17 mouse cellular contexts compared by ENCODE assay signal in the genomic region with DNA sequence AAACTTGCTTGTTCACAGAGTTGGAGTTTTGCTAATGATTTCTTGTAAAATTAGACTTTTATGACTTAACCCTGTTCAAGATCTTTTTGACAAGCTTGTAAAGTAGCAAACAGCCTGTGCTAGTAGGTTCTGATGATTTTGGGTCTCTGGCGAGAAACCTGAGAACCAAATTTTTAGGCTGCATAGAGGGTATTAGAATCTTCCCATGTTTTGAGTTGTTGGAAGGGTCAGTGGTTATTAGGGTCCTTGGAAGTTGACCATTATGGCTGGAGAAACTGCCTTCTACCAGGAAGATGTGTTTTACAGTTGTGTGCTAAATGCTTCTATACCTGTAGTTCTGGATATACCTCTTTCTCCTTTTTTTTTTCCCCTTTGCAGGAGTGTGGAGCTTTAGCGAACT. TPM values are rescaled to one million over a fixed set of nuclear protein-coding genes. Genes with fewer than 3 reads are reported as not detected.
DNase-seq lines count a peak whose midpoint lies in the region; ATAC-seq and TF ChIP-seq lines count a peak whose summit lies in the region.
"Had no signal": no experiment of that assay in that cellular context is flagged by ENCODE, and none has a peak within 500 bp of the region (broad histone marks: within the 10 kb centered on the region; RNA-seq: fewer than 3 reads in every experiment).

No protein-coding gene starts in this region.

- no peak for TF ChIP-seq POLR2A in limb, embryonic 14.5 days (IDR thresholded peaks at IDR 0.05; ENCODE audit: borderline replicate concordance, extremely low read depth, insufficient read depth, insufficient read length)

- peak overlapping the region; percentile 99 for H3K27ac ChIP-seq in forebrain, embryonic 10.5 days
- no peak overlapping the region for H3K27ac ChIP-seq in forebrain, embryonic 16.5 days (ENCODE audit: low read length)
- H3K27ac ChIP-seq in hindbrain, embryonic 11.5 days (ENCODE audit: low read depth, low read length): no peak overlapping the region
- H3K27ac ChIP-seq in hindbrain, embryonic 14.5 days: no peak overlapping the region
- H3K27ac ChIP-seq in midbrain, embryonic 13.5 days: no peak overlapping the region
- H3K27ac ChIP-seq in midbrain, embryonic 16.5 days (ENCODE audit: low read length): no peak overlapping the region
- no peak overlapping the region for H3K27ac ChIP-seq in limb, embryonic 14.5 days (replicated peaks; ENCODE audit: low read depth, low read length)
- H3K27ac ChIP-seq: liver, embryonic 12.5 days had no signal

- H3K4me1 ChIP-seq in forebrain, embryonic 10.5 days: peaks cover 90% of the 10 kb centered on the region
- H3K4me1 ChIP-seq in forebrain, embryonic 16.5 days (replicated peaks; ENCODE audit: control insufficient read depth, insufficient read depth, low read length): peaks cover 16% of the 10 kb centered on the region
- peaks cover 6% of the 10 kb centered on the region for H3K4me1 ChIP-seq in hindbrain, embryonic 11.5 days (replicated peaks; ENCODE audit: control insufficient read depth, insufficient read depth, low read length)
- peaks cover 21% of the 10 kb centered on the region for H3K4me1 ChIP-seq in hindbrain, embryonic 14.5 days (replicated peaks; ENCODE audit: control insufficient read depth, insufficient read depth, low read length)
- peaks cover 26% of the 10 kb centered on the region for H3K4me1 ChIP-seq in midbrain, embryonic 13.5 days (replicated peaks)
- H3K4me1 ChIP-seq in midbrain, embryonic 16.5 days (ENCODE audit: control insufficient read depth, insufficient read depth, low read length): peaks cover 20% of the 10 kb centered on the region
- H3K4me1 ChIP-seq in limb, embryonic 14.5 days (ENCODE audit: control insufficient read depth, insufficient read depth, low read length): peaks cover 15% of the 10 kb centered on the region

- no peak overlapping the region for H3K9ac ChIP-seq in forebrain, embryonic 16.5 days (replicated peaks; ENCODE audit: low read depth, low read length)
- H3K9ac ChIP-seq in hindbrain, embryonic 11.5 days (ENCODE audit: low read depth, low read length): no peak overlapping the region
- H3K9ac ChIP-seq in hindbrain, embryonic 14.5 days: no peak overlapping the region
- H3K9ac ChIP-seq in midbrain, embryonic 13.5 days (replicated peaks): no peak overlapping the region
- H3K9ac ChIP-seq in midbrain, embryonic 16.5 days (ENCODE audit: low read depth, low read length): no peak overlapping the region
- no peak overlapping the region for H3K9ac ChIP-seq in limb, embryonic 14.5 days (ENCODE audit: low read depth, low read length, severe bottlenecking)
- H3K9ac ChIP-seq: liver, embryonic 12.5 days; lung, embryonic 14.5 days had no signal

- peaks cover 26% of the 10 kb centered on the region for H3K36me3 ChIP-seq in forebrain, embryonic 10.5 days (replicated peaks)
- no peaks in the 10 kb centered on the region for H3K36me3 ChIP-seq in forebrain, embryonic 16.5 days (ENCODE audit: control insufficient read depth, insufficient read depth)
- H3K36me3 ChIP-seq in hindbrain, embryonic 11.5 days (ENCODE audit: control insufficient read depth, insufficient read depth, low read length): no peaks in the 10 kb centered on the region
- no peaks in the 10 kb centered on the region for H3K36me3 ChIP-seq in hindbrain, embryonic 14.5 days (replicated peaks; ENCODE audit: control insufficient read depth, insufficient read depth)
- H3K36me3 ChIP-seq in midbrain, embryonic 13.5 days: no peaks in the 10 kb centered on the region
- no peaks in the 10 kb centered on the region for H3K36me3 ChIP-seq in midbrain, embryonic 16.5 days (ENCODE audit: control insufficient read depth, insufficient read depth, low read length)
- H3K36me3 ChIP-seq in limb, embryonic 14.5 days (ENCODE audit: control insufficient read depth, insufficient read depth, low read length): no peaks in the 10 kb centered on the region
- H3K36me3 ChIP-seq: liver, embryonic 12.5 days had no signal

- ATAC-seq in forebrain, embryonic 16.5 days: no peak
- no peak for ATAC-seq in hindbrain, embryonic 11.5 days (ENCODE audit: low FRiP score)
- no peak for ATAC-seq in hindbrain, embryonic 14.5 days (ENCODE audit: low FRiP score)
- ATAC-seq in midbrain, embryonic 13.5 days: no peak
- no peak for ATAC-seq in midbrain, embryonic 16.5 days
- no peak for ATAC-seq in limb, embryonic 14.5 days (ENCODE audit: low FRiP score, low read depth)
- ATAC-seq: intestine, postnatal 0 days; liver, embryonic 12.5 days had no signal

- peak overlapping the region; percentile 97 for H3K4me3 ChIP-seq in forebrain, embryonic 10.5 days
- H3K4me3 ChIP-seq in forebrain, embryonic 16.5 days (replicated peaks; ENCODE audit: low read length): no peak overlapping the region
- no peak overlapping the region for H3K4me3 ChIP-seq in hindbrain, embryonic 11.5 days (ENCODE audit: low read depth, low read length)
- no peak overlapping the region for H3K4me3 ChIP-seq in hindbrain, embryonic 14.5 days (replicated peaks; ENCODE audit: low read length)
- H3K4me3 ChIP-seq in midbrain, embryonic 13.5 days (replicated peaks): no peak overlapping the region
- no peak overlapping the region for H3K4me3 ChIP-seq in midbrain, embryonic 16.5 days (ENCODE audit: low read depth, low read length)
- H3K4me3 ChIP-seq in limb, embryonic 14.5 days (replicated peaks; ENCODE audit: low read length): no peak overlapping the region
- H3K4me3 ChIP-seq: erythroblast, embryonic 14.5 days; liver, embryonic 12.5 days had no signal

- no peaks in the 10 kb centered on the region for H3K9me3 ChIP-seq in forebrain, embryonic 10.5 days
- H3K9me3 ChIP-seq in forebrain, embryonic 16.5 days (ENCODE audit: control insufficient read depth, low read length): no peaks in the 10 kb centered on the region
- no peaks in the 10 kb centered on the region for H3K9me3 ChIP-seq in hindbrain, embryonic 11.5 days (ENCODE audit: control insufficient read depth, low read length)
- H3K9me3 ChIP-seq in hindbrain, embryonic 14.5 days (ENCODE audit: control insufficient read depth, low read length): no peaks in the 10 kb centered on the region
- no peaks in the 10 kb centered on the region for H3K9me3 ChIP-seq in midbrain, embryonic 13.5 days
- no peaks in the 10 kb centered on the region for H3K9me3 ChIP-seq in midbrain, embryonic 16.5 days (replicated peaks; ENCODE audit: control insufficient read depth, low read length, poor library complexity, severe bottlenecking)
- H3K9me3 ChIP-seq in limb, embryonic 14.5 days (ENCODE audit: control insufficient read depth, low read length): no peaks in the 10 kb centered on the region
- H3K9me3 ChIP-seq: liver, embryonic 12.5 days had no signal

- 42% methylated on average over 2 of the region's 2 CpGs for WGBS in forebrain, embryonic 10.5 days
- WGBS in forebrain, embryonic 16.5 days: 64% methylated on average over 2 of the region's 2 CpGs
- 33% methylated on average over 2 of the region's 2 CpGs for WGBS in hindbrain, embryonic 11.5 days
- 42% methylated on average over 2 of the region's 2 CpGs for whole genome bisulfite sequencing in hindbrain, embryonic 14.5 days
- 42% methylated on average over 2 of the region's 2 CpGs for WGBS in midbrain, embryonic 13.5 days
- 54% methylated on average over 2 of the region's 2 CpGs for WGBS in midbrain, embryonic 16.5 days
- whole genome bisulfite sequencing in limb, embryonic 14.5 days: 41% methylated on average over 2 of the region's 2 CpGs

- no peak overlapping the region for H3K4me2 ChIP-seq in forebrain, embryonic 16.5 days (ENCODE audit: low read length)
- peak overlapping the region; percentile 92 for H3K4me2 ChIP-seq in hindbrain, embryonic 11.5 days (replicated peaks; ENCODE audit: low read depth, low read length)
- no peak overlapping the region for H3K4me2 ChIP-seq in hindbrain, embryonic 14.5 days (replicated peaks)
- H3K4me2 ChIP-seq in midbrain, embryonic 13.5 days (replicated peaks): peak overlapping the region; percentile 99; the same call in 1 of the 2 replicates
- H3K4me2 ChIP-seq in midbrain, embryonic 16.5 days (ENCODE audit: low read length): no peak overlapping the region
- H3K4me2 ChIP-seq in limb, embryonic 14.5 days (replicated peaks; ENCODE audit: low read depth, low read length, severe bottlenecking): 0 out of 2 replicates have a peak overlapping the region, but pooled peaks have one; percentile 2
- H3K4me2 ChIP-seq: liver, embryonic 12.5 days had no signal

- no peaks in the 10 kb centered on the region for H3K27me3 ChIP-seq in forebrain, embryonic 10.5 days (ENCODE audit: poor library complexity, severe bottlenecking)
- peaks cover 29% of the 10 kb centered on the region for H3K27me3 ChIP-seq in forebrain, embryonic 16.5 days (replicated peaks; ENCODE audit: control insufficient read depth, insufficient read depth, low read length)
- H3K27me3 ChIP-seq in hindbrain, embryonic 11.5 days (ENCODE audit: control insufficient read depth, insufficient read depth, low read length): no peaks in the 10 kb centered on the region
- H3K27me3 ChIP-seq in hindbrain, embryonic 14.5 days (ENCODE audit: control insufficient read depth, insufficient read depth, low read length): 0 out of 2 replicates have a peak, but pooled peaks cover 6% of the 10 kb centered on the region
- H3K27me3 ChIP-seq in midbrain, embryonic 13.5 days: peaks cover 21% of the 10 kb centered on the region
- peaks cover 16% of the 10 kb centered on the region for H3K27me3 ChIP-seq in midbrain, embryonic 16.5 days (ENCODE audit: control insufficient read depth, insufficient read depth, low read depth, low read length)
- peaks cover 32% of the 10 kb centered on the region for H3K27me3 ChIP-seq in limb, embryonic 14.5 days (ENCODE audit: control insufficient read depth, insufficient read depth, low read length)

- no peak for DNase-seq in forebrain, embryonic 10.5 days (ENCODE audit: extremely low spot score, low spot score)
- no peak for DNase-seq in hindbrain, embryonic 11.5 days (ENCODE audit: low spot score)
- no peak for DNase-seq in hindbrain, embryonic 14.5 days (ENCODE audit: low spot score)
- no peak for DNase-seq in limb, embryonic 14.5 days (ENCODE audit: low spot score)
- DNase-seq in c-Kit-positive CD71-positive TER-119-positive erythroid progenitor cells, embryonic 14.5 days (ENCODE audit: low spot score): no peak
- DNase-seq: cerebellum, postnatal 10 days; gastrocnemius, postnatal 10 days; heart, postnatal 4 days; lung, embryonic 14.5 days; lung, postnatal 4 days; thymus, postnatal 4 days had no signal

RNA-seq across cellular contexts. Expression of a gene that starts 2.4 kb away (rescaled TPM):
- polyA plus RNA-seq in forebrain, embryonic 10.5 days (2016; fragmentation: Nextera tagmentation; extraction: Ambion mirVana): 10.1 and 11.5 TPM in 2 replicates
- polyA plus RNA-seq in forebrain, embryonic 16.5 days (2015; fragmentation: Nextera tagmentation; extraction: Ambion mirVana): 0.19 and 0.21 TPM in 2 replicates
- 4.7 and 5.4 TPM in 2 replicates for polyA plus RNA-seq in hindbrain, embryonic 11.5 days (2014; fragmentation: Nextera tagmentation; extraction: Ambion mirVana)
- 0.82 and 0.98 TPM in 2 replicates for polyA plus RNA-seq in hindbrain, embryonic 14.5 days (2014; fragmentation: Nextera tagmentation; extraction: Ambion mirVana)
- 0.63 and 0.77 TPM in 2 replicates for polyA plus RNA-seq in midbrain, embryonic 13.5 days (2015; fragmentation: Nextera tagmentation; extraction: Ambion mirVana)
- polyA plus RNA-seq in midbrain, embryonic 16.5 days (2015; fragmentation: Nextera tagmentation; extraction: Ambion mirVana): 0.41 and 0.56 TPM in 2 replicates
- 0.57 and 0.60 TPM in 2 replicates for polyA plus RNA-seq in limb, embryonic 14.5 days (2012; rRNA removed)
- polyA plus RNA-seq in limb, embryonic 14.5 days (2014; fragmentation: Nextera tagmentation; extraction: Ambion mirVana): 0.46 and 0.87 TPM in 2 replicates
- polyA plus RNA-seq: erythroblast, embryonic 14.5 days had no signal

Comparison
In these comparisons a context has a peak if more than half of its experiments do, and no peak if none do; other contexts are left out.
1. H3K4me2 ChIP-seq: peak in hindbrain, embryonic 11.5 days (single experiment), midbrain, embryonic 13.5 days (single experiment) and limb, embryonic 14.5 days (single experiment); none in forebrain, embryonic 16.5 days (single experiment), hindbrain, embryonic 14.5 days (single experiment) and midbrain, embryonic 16.5 days (single experiment).